Mouse (Mus musculus): ENCODE results near the gene Cflar. TPM values are rescaled to one million over a fixed set of nuclear protein-coding genes. Genes with fewer than 3 reads are reported as not detected.

Cflar gene
- polyA plus RNA-seq, 1 experiment from 2014 or later, result 27.7 TPM

GRCm38 (mm10) chr1:58716162-58716882 is 5.0 kb downstream of the Cflar start:
- Histone ChIP-seq H3K4me1 (replicated peaks; ENCODE audit: control insufficient read depth, insufficient read depth, low read length) (no peaks in the 10 kb centered on the region), H3K36me3 (ENCODE audit: control insufficient read depth, insufficient read depth, low read length) (no peaks in the 10 kb centered on the region), H3K27ac (ENCODE audit: low read depth, low read length) (no peak overlapping the region), H3K9me3 (ENCODE audit: control insufficient read depth, low read length) (no peaks in the 10 kb centered on the region), H3K9ac (ENCODE audit: low read depth, low read length) (no peak overlapping the region), H3K4me3 (ENCODE audit: low read depth, low read length) (no peak overlapping the region), H3K4me2 (replicated peaks; ENCODE audit: low read depth, low read length) (no peak overlapping the region), H3K27me3 (ENCODE audit: control insufficient read depth, insufficient read depth, low read length) (no peaks in the 10 kb centered on the region)
- 79% methylated on average over 7 of the region's 7 CpGs for WGBS
- DNase-seq (ENCODE audit: low spot score), result no peak
- no peak for ATAC-seq (ENCODE audit: low FRiP score)

GRCm38 (mm10) chr1:58716883-58717220 is 5.5 kb downstream of the Cflar start:
- no peaks in the 10 kb centered on the region for H3K9me3 ChIP-seq (ENCODE audit: control insufficient read depth, low read length)
- DNase-seq (ENCODE audit: low spot score) (no peak), ATAC-seq (ENCODE audit: low FRiP score) (no peak)
- H3K4me3 ChIP-seq (ENCODE audit: low read depth, low read length), result no peak overlapping the region
- no peak overlapping the region for H3K9ac ChIP-seq (ENCODE audit: low read depth, low read length)
- no peak overlapping the region for H3K27ac ChIP-seq (ENCODE audit: low read depth, low read length)
- WGBS, result 98% methylated on average over 4 of the region's 4 CpGs
- H3K36me3 ChIP-seq (ENCODE audit: control insufficient read depth, insufficient read depth, low read length), result no peaks in the 10 kb centered on the region
- H3K4me1 ChIP-seq (replicated peaks; ENCODE audit: control insufficient read depth, insufficient read depth, low read length), result no peaks in the 10 kb centered on the region
- no peak overlapping the region for H3K4me2 ChIP-seq (replicated peaks; ENCODE audit: low read depth, low read length)
- no peaks in the 10 kb centered on the region for H3K27me3 ChIP-seq (ENCODE audit: control insufficient read depth, insufficient read depth, low read length)

- ATAC-seq (ENCODE audit: low FRiP score), result no peak
- no peak overlapping the region for H3K9ac ChIP-seq (ENCODE audit: low read depth, low read length)
- H3K36me3 ChIP-seq (ENCODE audit: control insufficient read depth, insufficient read depth, low read length), result no peaks in the 10 kb centered on the region
- 96% methylated on average over 8 of the region's 8 CpGs for WGBS
- H3K4me3 ChIP-seq (ENCODE audit: low read depth, low read length), result no peak overlapping the region
- no peaks in the 10 kb centered on the region for H3K4me1 ChIP-seq (replicated peaks; ENCODE audit: control insufficient read depth, insufficient read depth, low read length)
- no peak overlapping the region for H3K4me2 ChIP-seq (replicated peaks; ENCODE audit: low read depth, low read length)
- H3K9me3 ChIP-seq (ENCODE audit: control insufficient read depth, low read length), result no peaks in the 10 kb centered on the region
- H3K27ac ChIP-seq (ENCODE audit: low read depth, low read length), result no peak overlapping the region
- DNase-seq (ENCODE audit: low spot score), result no peak
- no peaks in the 10 kb centered on the region for H3K27me3 ChIP-seq (ENCODE audit: control insufficient read depth, insufficient read depth, low read length)
These were observed 6.4 kb downstream of the Cflar start for GRCm38 (mm10) chr1:58717589-58718270.

GRCm38 (mm10) chr1:58719356-58719945 is 8.1 kb downstream of the Cflar start:
- Histone ChIP-seq H3K4me2 (replicated peaks; ENCODE audit: low read depth, low read length) (no peak overlapping the region), H3K9ac (ENCODE audit: low read depth, low read length) (no peak overlapping the region), H3K9me3 (ENCODE audit: control insufficient read depth, low read length) (no peaks in the 10 kb centered on the region), H3K27ac (ENCODE audit: low read depth, low read length) (no peak overlapping the region), H3K4me3 (ENCODE audit: low read depth, low read length) (no peak overlapping the region), H3K4me1 (replicated peaks; ENCODE audit: control insufficient read depth, insufficient read depth, low read length) (no peaks in the 10 kb centered on the region), H3K36me3 (ENCODE audit: control insufficient read depth, insufficient read depth, low read length) (no peaks in the 10 kb centered on the region), H3K27me3 (ENCODE audit: control insufficient read depth, insufficient read depth, low read length) (no peaks in the 10 kb centered on the region)
- 89% methylated on average over 7 of the region's 7 CpGs for WGBS
- DNase-seq (ENCODE audit: low spot score) (no peak), ATAC-seq (ENCODE audit: low FRiP score) (no peak)

GRCm38 (mm10) chr1:58720090-58720489 is 8.8 kb downstream of the Cflar start:
- Histone ChIP-seq H3K27me3 (ENCODE audit: control insufficient read depth, insufficient read depth, low read length) (no peaks in the 10 kb centered on the region), H3K27ac (ENCODE audit: low read depth, low read length) (no peak overlapping the region), H3K36me3 (ENCODE audit: control insufficient read depth, insufficient read depth, low read length) (no peaks in the 10 kb centered on the region), H3K4me3 (ENCODE audit: low read depth, low read length) (no peak overlapping the region), H3K4me1 (replicated peaks; ENCODE audit: control insufficient read depth, insufficient read depth, low read length) (no peaks in the 10 kb centered on the region), H3K4me2 (replicated peaks; ENCODE audit: low read depth, low read length) (no peak overlapping the region), H3K9me3 (ENCODE audit: control insufficient read depth, low read length) (no peaks in the 10 kb centered on the region), H3K9ac (ENCODE audit: low read depth, low read length) (no peak overlapping the region)
- ATAC-seq (ENCODE audit: low FRiP score), result no peak
- 93% methylated on average over 8 of the region's 8 CpGs for WGBS
- DNase-seq (ENCODE audit: low spot score), result no peak

GRCm38 (mm10) chr1:58720988-58721387 is 9.7 kb downstream of the Cflar start:
- no peak overlapping the region for H3K4me2 ChIP-seq (replicated peaks; ENCODE audit: low read depth, low read length)
- H3K27ac ChIP-seq (ENCODE audit: low read depth, low read length), result no peak overlapping the region
- H3K4me3 ChIP-seq (ENCODE audit: low read depth, low read length), result no peak overlapping the region
- no peak overlapping the region for H3K9ac ChIP-seq (ENCODE audit: low read depth, low read length)
- H3K27me3 ChIP-seq (ENCODE audit: control insufficient read depth, insufficient read depth, low read length), result no peaks in the 10 kb centered on the region
- no peak for ATAC-seq (ENCODE audit: low FRiP score)
- no peaks in the 10 kb centered on the region for H3K36me3 ChIP-seq (ENCODE audit: control insufficient read depth, insufficient read depth, low read length)
- 88% methylated on average over 4 of the region's 4 CpGs for WGBS
- no peaks in the 10 kb centered on the region for H3K9me3 ChIP-seq (ENCODE audit: control insufficient read depth, low read length)
- DNase-seq (ENCODE audit: low spot score), result no peak
- no peaks in the 10 kb centered on the region for H3K4me1 ChIP-seq (replicated peaks; ENCODE audit: control insufficient read depth, insufficient read depth, low read length)

GRCm38 (mm10) chr1:58722115-58722938 is 11.0 kb downstream of the Cflar start:
- no peak overlapping the region for H3K27ac ChIP-seq (ENCODE audit: low read depth, low read length)
- no peak for DNase-seq (ENCODE audit: low spot score)

GRCm38 (mm10) chr1:58723062-58723808 is 11.9 kb downstream of the Cflar start:
- no peaks in the 10 kb centered on the region for H3K36me3 ChIP-seq (ENCODE audit: control insufficient read depth, insufficient read depth, low read length)
- no peak for DNase-seq (ENCODE audit: low spot score)
- no peak overlapping the region for H3K4me3 ChIP-seq (ENCODE audit: low read depth, low read length)
- no peak for ATAC-seq (ENCODE audit: low FRiP score)
- WGBS, result 69% methylated on average over 7 of the region's 7 CpGs
- H3K9ac ChIP-seq (ENCODE audit: low read depth, low read length), result no peak overlapping the region
- H3K27me3 ChIP-seq (ENCODE audit: control insufficient read depth, insufficient read depth, low read length), result no peaks in the 10 kb centered on the region
- no peaks in the 10 kb centered on the region for H3K4me1 ChIP-seq (replicated peaks; ENCODE audit: control insufficient read depth, insufficient read depth, low read length)
- H3K9me3 ChIP-seq (ENCODE audit: control insufficient read depth, low read length), result no peaks in the 10 kb centered on the region
- no peak overlapping the region for H3K27ac ChIP-seq (ENCODE audit: low read depth, low read length)
- H3K4me2 ChIP-seq (replicated peaks; ENCODE audit: low read depth, low read length), result no peak overlapping the region

More at GRCm38 (mm10) chr1:58722115-58722938, 11.0 kb downstream of the Cflar start:
- no peak overlapping the region for H3K4me3 ChIP-seq (ENCODE audit: low read depth, low read length)
- no peaks in the 10 kb centered on the region for H3K27me3 ChIP-seq (ENCODE audit: control insufficient read depth, insufficient read depth, low read length)
- H3K36me3 ChIP-seq (ENCODE audit: control insufficient read depth, insufficient read depth, low read length), result no peaks in the 10 kb centered on the region
- no peaks in the 10 kb centered on the region for H3K9me3 ChIP-seq (ENCODE audit: control insufficient read depth, low read length)
- no peak for ATAC-seq (ENCODE audit: low FRiP score)
- H3K9ac ChIP-seq (ENCODE audit: low read depth, low read length), result no peak overlapping the region
- H3K4me1 ChIP-seq (replicated peaks; ENCODE audit: control insufficient read depth, insufficient read depth, low read length), result no peaks in the 10 kb centered on the region
- no peak overlapping the region for H3K4me2 ChIP-seq (replicated peaks; ENCODE audit: low read depth, low read length)
- WGBS, result 89% methylated on average over 11 of the region's 11 CpGs
